Mouse (Mus musculus) heart, postnatal 36 days (tissue): ENCODE results near the gene Asb6. TPM values are rescaled to one million over a fixed set of nuclear protein-coding genes. Genes with fewer than 3 reads are reported as not detected.

Experiments
- total RNA-seq, 2 experiments: library from RNA; stranded (reverse); gene quantifications; 2 replicates each; pipeline ENCODE4 v1.2.3; 2021

Asb6 gene
- total RNA-seq, 2 experiments from 2014 or later = 7.3 to 8.1 TPM

Other genes starting within 250 kb of the Asb6 start
- gene Cstad, start 235.3 kb downstream of the Asb6 start, total RNA-seq = 1 to 10 TPM; 1.5 to 2.3 TPM
- under 1 TPM; 0.67 to 0.76 TPM for gene 1700001O22Rik, start 26.7 kb downstream of the Asb6 start, total RNA-seq
- 10 to 100 TPM; 23.4 to 27.8 TPM for gene Ntmt1, start 22.5 kb downstream of the Asb6 start, total RNA-seq
- gene Prrx2, start 4.6 kb upstream of the Asb6 start, total RNA-seq = 1 to 10 TPM in 1 of 2 experiments, under 1 TPM in 1; 0.41 to 1.1 TPM
- gene Ptges, start 99.5 kb upstream of the Asb6 start, total RNA-seq = 1 to 10 TPM; 1.7 to 1.9 TPM
- gene Tor1b, start 122.6 kb upstream of the Asb6 start, total RNA-seq = 10 to 100 TPM; 25.3 to 29.3 TPM
- gene Tor1a, start 137.6 kb upstream of the Asb6 start, total RNA-seq = 10 to 100 TPM; 11.0 to 12.5 TPM
- 10 to 100 TPM; 19.6 to 22.5 TPM for gene BC005624, start 151.9 kb upstream of the Asb6 start, total RNA-seq
- 10 to 100 TPM; 50.6 to 53.1 TPM for gene Usp20, start 151.9 kb upstream of the Asb6 start, total RNA-seq